Mouse (Mus musculus) WW6 (cell line): ENCODE data around the gene Gm5767.

Source experiments
- DNase-seq: peaks from one replicate; pipeline ENCODE4 v3.0.0-alpha.2; 2013; ENCODE audit warnings: low read depth, low spot score

Gene Gm5767

GRCm38 (mm10) chr16:8680470-8680869, at the start of gene Gm5767:
Gene Gm5767 (plus strand): TSS chr16:8680770.
- no peak for DNase-seq

GRCm38 (mm10) chr16:8631428-8631827, 49.1 kb upstream of the Gm5767 start:
- DNase-seq: no peak

GRCm38 (mm10) chr16:8636867-8637216, 43.7 kb upstream of the Gm5767 start:
- DNase-seq: no peak

GRCm38 (mm10) chr16:8637217-8638051, 43.1 kb upstream of the Gm5767 start, which contains the start of the genes Pmm2 and Tmem186:
Gene Pmm2 (plus strand): TSS chr16:8637674.
Gene Tmem186 (minus strand): TSS chr16:8637712.
- peak; percentile 70 for DNase-seq

GRCm38 (mm10) chr16:8638131-8638530, 42.4 kb upstream of the Gm5767 start:
- DNase-seq: no peak

- DNase-seq: no peak
Measured at GRCm38 (mm10) chr16:8639466-8640191, 40.9 kb upstream of the Gm5767 start.

GRCm38 (mm10) chr16:8643855-8644254, 36.7 kb upstream of the Gm5767 start:
- no peak for DNase-seq

GRCm38 (mm10) chr16:8645546-8645945, 35.0 kb upstream of the Gm5767 start:
- no peak for DNase-seq

GRCm38 (mm10) chr16:8650007-8650406, 30.6 kb upstream of the Gm5767 start:
- no peak for DNase-seq

- DNase-seq: no peak
Measured at GRCm38 (mm10) chr16:8655108-8655507, 25.5 kb upstream of the Gm5767 start.

GRCm38 (mm10) chr16:8655599-8655998, 25.0 kb upstream of the Gm5767 start:
- DNase-seq: no peak

GRCm38 (mm10) chr16:8656256-8656655, 24.3 kb upstream of the Gm5767 start:
- DNase-seq: no peak

GRCm38 (mm10) chr16:8658349-8658748, 22.2 kb upstream of the Gm5767 start:
- no peak for DNase-seq

GRCm38 (mm10) chr16:8658764-8659163, 21.8 kb upstream of the Gm5767 start:
- DNase-seq: no peak

- DNase-seq: no peak
Measured at GRCm38 (mm10) chr16:8663022-8663421, 17.5 kb upstream of the Gm5767 start.

- DNase-seq: no peak
Measured at GRCm38 (mm10) chr16:8663606-8664539, 16.7 kb upstream of the Gm5767 start.

- DNase-seq: no peak
Measured at GRCm38 (mm10) chr16:8665367-8665766, 15.2 kb upstream of the Gm5767 start.

GRCm38 (mm10) chr16:8666452-8666851, 14.1 kb upstream of the Gm5767 start:
- DNase-seq: no peak

GRCm38 (mm10) chr16:8667261-8667660, 13.3 kb upstream of the Gm5767 start:
- DNase-seq: no peak

GRCm38 (mm10) chr16:8667814-8668213, 12.8 kb upstream of the Gm5767 start:
- no peak for DNase-seq

- DNase-seq: no peak
Measured at GRCm38 (mm10) chr16:8668386-8668785, 12.2 kb upstream of the Gm5767 start.

GRCm38 (mm10) chr16:8669432-8669831, 11.1 kb upstream of the Gm5767 start:
- DNase-seq: no peak
